Mouse (Mus musculus): Measurements from ENCODE around the gene Rarb.

DNA sequence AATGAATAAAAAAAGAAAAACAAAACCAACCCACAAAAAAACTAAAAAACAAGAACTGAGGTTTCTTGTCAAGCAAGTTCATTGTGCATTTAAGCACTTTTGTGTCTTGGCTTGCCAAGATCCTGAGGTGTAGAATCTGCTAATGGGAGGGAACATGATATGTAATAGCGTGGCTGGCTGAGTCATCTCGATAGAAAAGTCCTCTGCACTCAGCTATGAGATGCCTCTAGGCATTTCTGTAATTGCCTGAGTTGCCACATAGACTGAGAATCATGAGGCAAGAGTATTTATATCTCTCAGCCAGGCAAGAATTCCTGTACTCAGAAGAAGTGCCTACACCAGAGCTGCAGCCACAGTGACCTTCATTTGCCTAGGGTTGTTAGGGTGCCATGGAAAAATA lies 385.8 kb downstream of the Rarb start:
- no peak for TF ChIP-seq POLR2A (IDR thresholded peaks at IDR 0.05; ENCODE audit: borderline replicate concordance, low read depth, low read length)
- TF ChIP-seq CTCF (IDR thresholded peaks at IDR 0.05; ENCODE audit: low read depth, low read length): no peak
